Mouse (Mus musculus): Measurements from ENCODE around the gene Rb1.

GRCm38 (mm10) chr14:73258181-73258580, 67.4 kb downstream of the Rb1 start:
- no peak for TF ChIP-seq CTCF (IDR thresholded peaks at IDR 0.05; ENCODE audit: low read depth)
- TF ChIP-seq EP300 (IDR thresholded peaks at IDR 0.05; ENCODE audit: low read depth) = no peak
